Mouse (Mus musculus): ENCODE data around the gene Vmac. TPM values are rescaled to one million over a fixed set of nuclear protein-coding genes. Genes with fewer than 3 reads are reported as not detected.

Gene Vmac
- 12.5 TPM for polyA plus RNA-seq (2017; shearing (Covaris generic))

GRCm38 (mm10) chr17:56717363-56718058 lies at the start of gene Vmac, which contains the start of gene Ndufa11:
TSS of gene Vmac (minus strand) at chr17:56718022.
TSS of gene Ndufa11 (plus strand) at chr17:56717767.

GRCm38 (mm10) chr17:56764474-56765354 lies 46.9 kb upstream of the Vmac start, which contains the start of gene Dus3l:
TSS of gene Dus3l (plus strand) at chr17:56764757.

GRCm38 (mm10) chr17:56757416-56758123 lies 39.7 kb upstream of the Vmac start, which contains the start of gene Nrtn:
TSS of gene Nrtn (minus strand) at chr17:56757530.

GRCm38 (mm10) chr17:56672941-56673646 lies 44.7 kb downstream of the Vmac start, which contains the start of gene Ranbp3:
TSS of gene Ranbp3 (plus strand) at chr17:56673294.

Other genes starting within 250 kb of the Vmac start
- 4.4 TPM for gene Ptprs, start 241.5 kb downstream of the Vmac start, polyA plus RNA-seq (2017; shearing (Covaris generic))
- gene Znrf4, start 205.6 kb downstream of the Vmac start, polyA plus RNA-seq (2017; shearing (Covaris generic)): not detected
- gene Gm20219, start 163.6 kb downstream of the Vmac start, polyA plus RNA-seq (2017; shearing (Covaris generic)): 0.55 TPM
- 238 TPM for gene Safb2, start 133.4 kb downstream of the Vmac start, polyA plus RNA-seq (2017; shearing (Covaris generic))
- gene Safb, start 133.2 kb downstream of the Vmac start, polyA plus RNA-seq (2017; shearing (Covaris generic)): 253 TPM
- gene 2410015M20Rik, start 108.3 kb downstream of the Vmac start, polyA plus RNA-seq (2017; shearing (Covaris generic)): 139 TPM
- 2,504 TPM for gene Rpl36, start 104.6 kb downstream of the Vmac start, polyA plus RNA-seq (2017; shearing (Covaris generic))
- gene Lonp1, start 91.1 kb downstream of the Vmac start, polyA plus RNA-seq (2017; shearing (Covaris generic)): 62.0 TPM
- gene Catsperd, start 89.9 kb downstream of the Vmac start, polyA plus RNA-seq (2017; shearing (Covaris generic)): 1.2 TPM
- 94.5 TPM for gene Ranbp3, start 44.7 kb downstream of the Vmac start, polyA plus RNA-seq (2017; shearing (Covaris generic))
- 132 TPM for gene Ndufa11, start 255 bp downstream of the Vmac start, polyA plus RNA-seq (2017; shearing (Covaris generic))
- gene Nrtn, start 39.5 kb upstream of the Vmac start, polyA plus RNA-seq (2017; shearing (Covaris generic)): not detected
- 60.0 TPM for gene Dus3l, start 46.7 kb upstream of the Vmac start, polyA plus RNA-seq (2017; shearing (Covaris generic))
- 1.5 TPM for gene Prr22, start 52.2 kb upstream of the Vmac start, polyA plus RNA-seq (2017; shearing (Covaris generic))
- 1.8 TPM for gene Rfx2, start 113.0 kb upstream of the Vmac start, polyA plus RNA-seq (2017; shearing (Covaris generic))
- not detected for gene Acsbg2, start 156.4 kb upstream of the Vmac start, polyA plus RNA-seq (2017; shearing (Covaris generic))
- gene 1700061G19Rik, start 157.5 kb upstream of the Vmac start, polyA plus RNA-seq (2017; shearing (Covaris generic)): not detected
- 26.1 TPM for gene Mllt1, start 217.4 kb upstream of the Vmac start, polyA plus RNA-seq (2017; shearing (Covaris generic))

Data from naive thymus-derived CD4-positive, alpha-beta T cell, adult 5 months (primary cell).